8 mouse cellular contexts compared by ENCODE assay signal in genomic region chrX:13047631-13048345, GRCm38 (mm10). TPM values are rescaled to one million over a fixed set of nuclear protein-coding genes. Genes with fewer than 3 reads are reported as not detected.
DNase-seq lines count a peak whose midpoint lies in the region; ATAC-seq and TF ChIP-seq lines count a peak whose summit lies in the region.

No protein-coding gene starts in this region.

- no peak for TF ChIP-seq CTCF in lung, embryonic 14.5 days (IDR thresholded peaks at IDR 0.05; ENCODE audit: low read depth)

- no peak for ATAC-seq in heart, embryonic 14.5 days (ENCODE audit: insufficient number of reproducible peaks, insufficient read depth, low FRiP score, low read depth)
- peak; percentile 38; the same call in 1 of the 2 replicates for ATAC-seq in lung, embryonic 14.5 days (ENCODE audit: insufficient read depth)

- peak; percentile 30 for DNase-seq in adrenal gland, adult 2 months
- no peak for DNase-seq in adrenal gland, adult 18-20 months (ENCODE audit: low spot score in 2 of 2)
- DNase-seq in embryo, embryonic 11 days = peak; percentile 70
- peak; percentile 62 for DNase-seq in kidney, postnatal 25 days
- DNase-seq in lung, embryonic 14.5 days = peak; percentile 49
- DNase-seq in right cerebral cortex, adult 18-20 months = peak; percentile 41
- DNase-seq in thymus, postnatal 4 days = no peak

- peak overlapping the region; percentile 21 to 29; a peak in 3 of 4 replicates for H3K4me3 ChIP-seq in heart, embryonic 14.5 days (ENCODE audit: control insufficient read depth in 1 of 2, insufficient read depth in 1 of 2, low read depth in 1 of 2, low read length in 2 of 2)
- no peak overlapping the region for H3K4me3 ChIP-seq in lung, embryonic 14.5 days (ENCODE audit: low read depth, low read length)

- H3K9me3 ChIP-seq in heart, embryonic 14.5 days (ENCODE audit: control insufficient read depth, low read length) = no peaks in the 10 kb centered on the region
- no peaks in the 10 kb centered on the region for H3K9me3 ChIP-seq in lung, embryonic 14.5 days (ENCODE audit: low read depth, low read length)

- peak overlapping the region; percentile 67 for H3K4me2 ChIP-seq in heart, embryonic 14.5 days (ENCODE audit: low read length)
- H3K4me2 ChIP-seq in lung, embryonic 14.5 days = peak overlapping the region; percentile 47

- no peaks in the 10 kb centered on the region for H3K27me3 ChIP-seq in heart, embryonic 14.5 days (ENCODE audit: control insufficient read depth, insufficient read depth, low read length)
- no peaks in the 10 kb centered on the region for H3K27me3 ChIP-seq in lung, embryonic 14.5 days (ENCODE audit: insufficient read depth, low read length)

- peak overlapping the region; percentile 42 to 68; a peak in 3 of 4 replicates for H3K27ac ChIP-seq in heart, embryonic 14.5 days (replicated peaks in 1 of 2; ENCODE audit: control insufficient read depth in 1 of 2, insufficient read depth in 1 of 2, low read depth in 2 of 2, low read length in 2 of 2)
- H3K27ac ChIP-seq in lung, embryonic 14.5 days (ENCODE audit: low read depth) = peak overlapping the region; percentile 54; the same call in 1 of the 2 replicates

- H3K9ac ChIP-seq in heart, embryonic 14.5 days (ENCODE audit: low read length) = peak overlapping the region; percentile 58
- no peak overlapping the region for H3K9ac ChIP-seq in lung, embryonic 14.5 days

- 0 out of 4 replicates have a peak, but pooled peaks cover 0 to 8% of the 10 kb centered on the region in 2 experiments for H3K4me1 ChIP-seq in heart, embryonic 14.5 days (ENCODE audit: control insufficient read depth in 2 of 2, insufficient read depth in 2 of 2, low read length in 2 of 2)
- no peaks in the 10 kb centered on the region for H3K4me1 ChIP-seq in lung, embryonic 14.5 days (ENCODE audit: insufficient read depth)

- H3K36me3 ChIP-seq in heart, embryonic 14.5 days (ENCODE audit: control insufficient read depth, insufficient read depth, low read length) = no peaks in the 10 kb centered on the region
- H3K36me3 ChIP-seq in lung, embryonic 14.5 days (ENCODE audit: insufficient read depth) = no peaks in the 10 kb centered on the region

- 18% methylated on average over 14 of the region's 14 CpGs for WGBS in heart, embryonic 14.5 days
- 17% methylated on average over 14 of the region's 14 CpGs for WGBS in lung, embryonic 14.5 days

RNA-seq across cellular contexts. Expression of gene Usp9x, which starts 23.5 kb away (rescaled TPM):
- 100 to 1,000 TPM; 139 to 223 TPM for total RNA-seq in adrenal gland, adult 2 months (2021)
- 3.5 and 6.5 TPM in 2 replicates for polyA plus RNA-seq in adrenal gland, adult 2 months (2012; rRNA removed)
- total RNA-seq in adrenal gland, adult 18-20 months (2021) = 100 to 1,000 TPM; 173 to 207 TPM
- polyA plus RNA-seq in heart, embryonic 14.5 days (2014; fragmentation: Nextera tagmentation; extraction: Ambion mirVana) = 45.4 and 53.3 TPM in 2 replicates
- polyA plus RNA-seq in lung, embryonic 14.5 days (2014; fragmentation: Nextera tagmentation; extraction: Ambion mirVana) = 54.9 and 57.6 TPM in 2 replicates

Comparison
In these comparisons a context has a peak if more than half of its experiments do, and no peak if none do; other contexts are left out.
1. DNase-seq: peak in adrenal gland, adult 2 months (single experiment), embryo, embryonic 11 days (single experiment), kidney, postnatal 25 days (2 of 2), lung, embryonic 14.5 days (single experiment) and right cerebral cortex, adult 18-20 months (single experiment); none in adrenal gland, adult 18-20 months (0 of 2) and thymus, postnatal 4 days (single experiment).